Mouse (Mus musculus): ENCODE data around the gene Dnajb12.

Dnajb12 gene

GRCm38 (mm10) chr10:59896211-59896610, 16.9 kb downstream of the Dnajb12 start:
- DNase-seq (ENCODE audit: low read depth, low spot score): no peak

GRCm38 (mm10) chr10:59896911-59897331, 17.6 kb downstream of the Dnajb12 start:
- no peak for DNase-seq (ENCODE audit: low read depth, low spot score)

GRCm38 (mm10) chr10:59897511-59897910, 18.2 kb downstream of the Dnajb12 start:
- peak; percentile 87 for DNase-seq (ENCODE audit: low read depth, low spot score)

- DNase-seq (ENCODE audit: low read depth, low spot score): no peak
Measured at GRCm38 (mm10) chr10:59898180-59898778, 18.9 kb downstream of the Dnajb12 start.

GRCm38 (mm10) chr10:59898935-59899334, 19.6 kb downstream of the Dnajb12 start:
- DNase-seq (ENCODE audit: low read depth, low spot score): no peak

- peak; percentile 91 for DNase-seq (ENCODE audit: low read depth, low spot score)
Measured at GRCm38 (mm10) chr10:59899341-59900173, 20.2 kb downstream of the Dnajb12 start.

GRCm38 (mm10) chr10:59900174-59900435, 20.7 kb downstream of the Dnajb12 start:
- no peak for DNase-seq (ENCODE audit: low read depth, low spot score)

GRCm38 (mm10) chr10:59900939-59901338, 21.6 kb downstream of the Dnajb12 start:
- DNase-seq (ENCODE audit: low read depth, low spot score): no peak

- no peak for DNase-seq (ENCODE audit: low read depth, low spot score)
Measured at GRCm38 (mm10) chr10:59901463-59901862, 22.1 kb downstream of the Dnajb12 start.

- DNase-seq (ENCODE audit: low read depth, low spot score): no peak
Measured at GRCm38 (mm10) chr10:59901986-59902605, 22.7 kb downstream of the Dnajb12 start.

- DNase-seq (ENCODE audit: low read depth, low spot score): no peak
Measured at GRCm38 (mm10) chr10:59902606-59902990, 23.2 kb downstream of the Dnajb12 start.

GRCm38 (mm10) chr10:59903170-59903569, 23.8 kb downstream of the Dnajb12 start:
- DNase-seq (ENCODE audit: low read depth, low spot score): no peak

- DNase-seq (ENCODE audit: low read depth, low spot score): no peak
Measured at GRCm38 (mm10) chr10:59907080-59907609, 27.8 kb downstream of the Dnajb12 start.

- DNase-seq (ENCODE audit: low read depth, low spot score): no peak
Measured at GRCm38 (mm10) chr10:59907695-59908299, 28.4 kb downstream of the Dnajb12 start.

- DNase-seq (ENCODE audit: low read depth, low spot score): no peak
Measured at GRCm38 (mm10) chr10:59908776-59909315, 29.5 kb downstream of the Dnajb12 start.

- DNase-seq (ENCODE audit: low read depth, low spot score): no peak
Measured at GRCm38 (mm10) chr10:59909357-59909847, 30.0 kb downstream of the Dnajb12 start.

- no peak for DNase-seq (ENCODE audit: low read depth, low spot score)
Measured at GRCm38 (mm10) chr10:59911091-59911490, 31.7 kb downstream of the Dnajb12 start.

GRCm38 (mm10) chr10:59911561-59912198, 32.3 kb downstream of the Dnajb12 start:
- DNase-seq (ENCODE audit: low read depth, low spot score): no peak

GRCm38 (mm10) chr10:59915196-59915962, 36.0 kb downstream of the Dnajb12 start:
- no peak for DNase-seq (ENCODE audit: low read depth, low spot score)

GRCm38 (mm10) chr10:59916159-59916558, 36.8 kb downstream of the Dnajb12 start:
- DNase-seq (ENCODE audit: low read depth, low spot score): no peak

All from brain, embryonic 18.5 days (tissue).